In genomic region chr7:74357027-74357426, GRCm38 (mm10) we compare ENCODE assay signal across 11 mouse cellular contexts.
DNase-seq lines count a peak whose midpoint lies in the region; ATAC-seq and TF ChIP-seq lines count a peak whose summit lies in the region.
"Had no signal": no experiment of that assay in that cellular context is flagged by ENCODE, and none has a peak within 500 bp of the region (broad histone marks: within the 10 kb centered on the region; RNA-seq: fewer than 3 reads in every experiment).

No protein-coding gene starts in this region.

- POLR2A ChIA-PET in Patski (lab: Charles Lee), result no interaction called here

- H3K4me1 ChIP-seq in kidney, adult 2 months (ENCODE audit: control insufficient read depth, insufficient read depth, low read length), result no peaks in the 10 kb centered on the region
- H3K4me1 ChIP-seq in forebrain, postnatal 0 days (ENCODE audit: insufficient read depth), result no peaks in the 10 kb centered on the region

- peak; percentile 43 for DNase-seq in kidney, adult 2 months
- no peak for DNase-seq in kidney, postnatal 4 days
- DNase-seq in Patski (ENCODE audit: low read depth, low spot score), result no peak
- peak; percentile 68 for DNase-seq in forebrain, postnatal 0 days
- DNase-seq in left cerebral cortex, adult 8-10 months (ENCODE audit: low spot score in 2 of 2), result no peak
- DNase-seq in frontal cortex, postnatal 36 days (ENCODE audit: low spot score in 2 of 2), result no peak
- DNase-seq in thymus, adult 18-20 months, result no peak

- no peak overlapping the region for H3K4me2 ChIP-seq in forebrain, postnatal 0 days (ENCODE audit: low read depth)
- H3K4me2 ChIP-seq: hindbrain, embryonic 15.5 days; limb, embryonic 15.5 days; neural tube, embryonic 12.5 days had no signal

- no peak overlapping the region for H3K9ac ChIP-seq in forebrain, postnatal 0 days
- H3K9ac ChIP-seq: hindbrain, embryonic 15.5 days; limb, embryonic 15.5 days; neural tube, embryonic 12.5 days had no signal

- no peaks in the 10 kb centered on the region for H3K27me3 ChIP-seq in kidney, adult 2 months (replicated peaks; ENCODE audit: control insufficient read depth, insufficient read depth, low read length)
- no peaks in the 10 kb centered on the region for H3K27me3 ChIP-seq in Patski
- no peaks in the 10 kb centered on the region; the same call in 1 of the 2 replicates for H3K27me3 ChIP-seq in forebrain, postnatal 0 days (ENCODE audit: insufficient read depth, low read length)
- H3K27me3 ChIP-seq: hindbrain, embryonic 15.5 days; limb, embryonic 15.5 days; neural tube, embryonic 12.5 days had no signal

- 0 out of 2 replicates have a peak, but pooled peaks cover 1% of the 10 kb centered on the region for H3K36me3 ChIP-seq in kidney, adult 2 months (ENCODE audit: control insufficient read depth, insufficient read depth, low read length)
- no peaks in the 10 kb centered on the region for H3K36me3 ChIP-seq in forebrain, postnatal 0 days (ENCODE audit: insufficient read depth)
- H3K36me3 ChIP-seq: hindbrain, embryonic 15.5 days; limb, embryonic 15.5 days; neural tube, embryonic 12.5 days had no signal

- TF ChIP-seq POLR2A in kidney, adult 2 months (IDR thresholded peaks at IDR 0.05; ENCODE audit: low read depth, low read length), result no peak

- H3K27ac ChIP-seq in kidney, adult 2 months (ENCODE audit: insufficient read depth, low read depth, low read length), result no peak overlapping the region
- H3K27ac ChIP-seq in forebrain, postnatal 0 days (ENCODE audit: low read depth, low read length), result no peak overlapping the region
- H3K27ac ChIP-seq: hindbrain, embryonic 15.5 days; limb, embryonic 15.5 days; neural tube, embryonic 12.5 days had no signal

- CTCF ChIA-PET in Patski (lab: Charles Lee), result interaction anchor here (0.9 to 3.5 kb wide), 3 partner anchors 10 to 702 kb away, joined by 3 to 18 read pairs (median 5); no protein-coding TSS in a partner anchor

- no peak overlapping the region for H3K4me3 ChIP-seq in kidney, adult 2 months (ENCODE audit: insufficient read depth, low read depth, low read length)
- no peak overlapping the region for H3K4me3 ChIP-seq in forebrain, postnatal 0 days (ENCODE audit: low read depth, low read length)
- H3K4me3 ChIP-seq: hindbrain, embryonic 15.5 days; limb, embryonic 15.5 days; neural tube, embryonic 12.5 days had no signal

- TF ChIP-seq CTCF in kidney, adult 2 months (conservative IDR thresholded peaks at IDR 0.05; ENCODE audit: insufficient read depth, insufficient read length, low read depth, low read length), result no peak
- TF ChIP-seq CTCF in Patski (IDR thresholded peaks at IDR 0.05), result peak; percentile 71
- peak; percentile 74 for TF ChIP-seq CTCF in forebrain, postnatal 0 days (IDR thresholded peaks at IDR 0.05; ENCODE audit: low read depth)

- in situ Hi-C loops in Patski (cut with MboI; ENCODE audit: low pct_unique_long_range_greater_than_20kb), result loop anchor here (5.0 to 25.0 kb wide), 4 partner anchors 345 to 1970 kb away; partner anchors contain the start of gene St8sia2

- no peaks in the 10 kb centered on the region for H3K9me3 ChIP-seq in forebrain, postnatal 0 days (ENCODE audit: low read length)
- H3K9me3 ChIP-seq: hindbrain, embryonic 15.5 days; limb, embryonic 15.5 days; neural tube, embryonic 12.5 days had no signal

- ATAC-seq in CD4-positive, CD25-positive, alpha-beta regulatory T cell, adult 4 months, result peak; percentile 38
- ATAC-seq in Patski, result peak; percentile 51
- peak; percentile 18; the same call in 1 of the 2 replicates for ATAC-seq in forebrain, postnatal 0 days

Comparison
In these comparisons a context has a peak if more than half of its experiments do, and no peak if none do; other contexts are left out.
1. DNase-seq: peak in kidney, adult 2 months (single experiment) and forebrain, postnatal 0 days (single experiment); none in kidney, postnatal 4 days (0 of 2), Patski (single experiment), left cerebral cortex, adult 8-10 months (0 of 2), frontal cortex, postnatal 36 days (0 of 2) and thymus, adult 18-20 months (0 of 2).
2. Peak in every context shown above with its lines, with median percentiles within 50 percentile points of each other: ATAC-seq.